Mouse (Mus musculus) heart, adult 8-10 months (tissue): Measurements from ENCODE around the gene Naa40. TPM values are rescaled to one million over a fixed set of nuclear protein-coding genes. Genes with fewer than 3 reads are reported as not detected.
A peak's percentile ranks its signal among the peaks of the same experiment; 100 is the strongest.

Source experiments
- DNase-seq: peaks from one replicate; pipeline ENCODE4 v3.0.0; 2022; ENCODE audit warnings: low spot score
- total RNA-seq, 4 experiments: library from RNA; stranded (reverse); gene quantifications; 2 replicates each; pipeline ENCODE4 v1.2.4; 2022

Gene Naa40
- total RNA-seq, 4 experiments from 2014 or later: 11.7 to 21.1 (median 17.1) TPM

- DNase-seq: no peak
Measured at GRCm38 (mm10) chr19:7214484-7214883, 26.5 kb downstream of the Naa40 start.

GRCm38 (mm10) chr19:7213010-7213409, 28.0 kb downstream of the Naa40 start:
- no peak for DNase-seq

GRCm38 (mm10) chr19:7212216-7212615, 28.8 kb downstream of the Naa40 start:
- no peak for DNase-seq

- DNase-seq: no peak
Measured at GRCm38 (mm10) chr19:7209907-7210646, 30.9 kb downstream of the Naa40 start.

- DNase-seq: peak; percentile 95
Measured at GRCm38 (mm10) chr19:7205753-7206736, 34.9 kb downstream of the Naa40 start, which contains the start of gene Otub1. Gene Otub1, minus strand, starts transcription at chr19:7206316.

GRCm38 (mm10) chr19:7205326-7205725, 35.7 kb downstream of the Naa40 start:
- DNase-seq: no peak

GRCm38 (mm10) chr19:7204898-7205297, 36.1 kb downstream of the Naa40 start:
- no peak for DNase-seq

- DNase-seq: no peak
Measured at GRCm38 (mm10) chr19:7200427-7200826, 40.6 kb downstream of the Naa40 start.

- DNase-seq: no peak
Measured at GRCm38 (mm10) chr19:7199089-7199488, 41.9 kb downstream of the Naa40 start.

- DNase-seq: no peak
Measured at GRCm38 (mm10) chr19:7197445-7197844, 43.5 kb downstream of the Naa40 start.

- DNase-seq: no peak
Measured at GRCm38 (mm10) chr19:7196741-7197270, 44.2 kb downstream of the Naa40 start.

GRCm38 (mm10) chr19:7195900-7196728, 44.9 kb downstream of the Naa40 start:
- DNase-seq: peak; percentile 45

- DNase-seq: no peak
Measured at GRCm38 (mm10) chr19:7192561-7192967, 48.4 kb downstream of the Naa40 start.

- no peak for DNase-seq
Measured at GRCm38 (mm10) chr19:7191639-7192038, 49.3 kb downstream of the Naa40 start.

GRCm38 (mm10) chr19:7190986-7191385, 50.0 kb downstream of the Naa40 start:
- DNase-seq: no peak

- no peak for DNase-seq
Measured at GRCm38 (mm10) chr19:7189026-7189425, 52.0 kb downstream of the Naa40 start.

- no peak for DNase-seq
Measured at GRCm38 (mm10) chr19:7187157-7187556, 53.8 kb downstream of the Naa40 start.

GRCm38 (mm10) chr19:7185715-7186291, 55.2 kb downstream of the Naa40 start:
- no peak for DNase-seq

GRCm38 (mm10) chr19:7185059-7185458, 55.9 kb downstream of the Naa40 start:
- DNase-seq: no peak

GRCm38 (mm10) chr19:7183419-7183818, 57.6 kb downstream of the Naa40 start:
- DNase-seq: no peak
